Mouse (Mus musculus) v-Abl transformed pro-B cells (cell line): ENCODE results near the gene Tubb4a.
"Not testable (repeated sequence)": the region's sequence is repeated elsewhere in the genome, so short reads cannot be mapped to it uniquely, and the experiment has no call there.

Experiments used
- in situ Hi-C, 2 experiments: fragments of 400-800 bp; cut with MboI; formaldehyde crosslinking; loops; one replicate each; pipeline ENCODE4 v1.15.1; 2025; ENCODE audit not compliant: unreplicated experiment in 2 of 2

Tubb4a gene

DNA sequence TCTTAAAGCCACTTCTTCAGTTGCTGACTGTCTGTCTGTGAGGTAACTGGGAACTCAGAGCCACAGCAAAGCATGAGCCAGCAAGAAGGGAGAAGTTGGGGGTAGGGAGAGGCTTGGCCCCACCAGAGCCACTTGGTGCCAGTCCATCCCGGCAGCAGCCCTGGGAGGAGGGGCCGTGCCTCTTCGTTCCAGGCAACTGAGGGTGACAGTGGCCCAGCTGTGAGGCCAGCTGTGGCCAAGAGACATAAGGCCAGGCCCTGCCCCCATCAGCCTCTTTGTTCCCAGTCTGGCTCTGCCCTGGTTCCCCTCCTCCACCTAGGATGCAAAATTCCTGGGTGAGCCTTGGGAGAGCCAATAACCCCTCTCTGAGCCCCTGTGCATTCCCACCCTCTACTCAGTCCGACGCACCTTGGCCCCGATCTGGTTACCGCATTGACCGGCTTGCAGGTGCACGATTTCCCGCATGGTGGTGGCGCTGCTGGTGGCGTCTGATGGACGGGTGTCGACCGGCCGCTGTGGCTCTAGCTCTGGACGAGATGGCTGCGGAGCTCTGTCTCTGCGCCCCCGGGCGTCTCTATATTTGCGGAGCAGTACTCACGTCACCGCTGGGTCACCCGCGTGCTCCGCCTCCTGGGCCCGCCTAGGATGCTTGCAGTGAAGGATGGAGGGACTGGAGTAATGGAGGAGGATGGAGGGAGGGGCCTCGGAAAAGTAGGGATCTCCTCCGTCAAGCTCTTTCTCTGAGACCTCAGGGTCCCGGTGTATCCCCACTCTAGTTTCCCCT, at the start of gene Tubb4a:
Gene Tubb4a, minus strand, starts transcription at position 734 of the 784 bp plus-strand sequence.
- in situ Hi-C loops = no loop called here

DNA sequence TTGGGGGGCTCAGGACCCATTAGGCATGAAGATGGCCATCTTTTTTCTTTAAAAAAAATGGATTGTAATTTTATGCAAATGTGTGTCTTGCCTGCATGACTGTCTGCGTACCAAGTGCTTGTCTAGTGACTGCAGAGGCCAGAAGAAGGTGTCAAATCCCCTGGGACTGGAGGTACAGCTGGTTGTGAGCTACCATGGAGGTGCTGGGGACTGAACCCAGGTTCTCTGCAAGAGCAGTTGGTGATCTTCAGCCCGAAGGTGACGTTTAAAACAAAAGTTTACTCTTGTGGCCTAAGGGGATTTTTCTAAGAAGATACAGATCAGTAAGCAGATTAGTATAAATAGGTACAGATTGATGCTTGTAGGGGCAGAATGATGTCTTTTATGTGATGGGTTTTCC, 48.1 kb upstream of the Tubb4a start:
- in situ Hi-C loops = no loop called here

DNA sequence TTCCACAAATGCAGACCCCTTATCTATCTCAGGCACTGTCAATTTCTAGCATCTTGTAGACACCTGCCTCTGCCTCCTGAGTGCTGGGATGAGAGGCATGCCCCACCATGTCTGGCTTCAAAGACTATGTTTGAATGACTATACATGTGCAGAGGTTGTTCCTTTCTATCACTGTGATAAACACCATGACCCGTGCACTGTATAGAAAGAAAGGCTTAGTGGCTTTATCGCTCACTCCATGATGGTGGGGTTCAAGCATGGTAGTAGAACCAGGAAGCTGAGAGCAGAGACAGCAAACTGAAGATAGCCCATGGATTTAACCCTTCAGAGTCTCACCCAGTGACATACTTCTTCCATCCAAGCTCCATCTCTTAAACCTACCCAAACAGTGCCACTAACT, 47.1 kb upstream of the Tubb4a start:
- in situ Hi-C loops = no loop called here

DNA sequence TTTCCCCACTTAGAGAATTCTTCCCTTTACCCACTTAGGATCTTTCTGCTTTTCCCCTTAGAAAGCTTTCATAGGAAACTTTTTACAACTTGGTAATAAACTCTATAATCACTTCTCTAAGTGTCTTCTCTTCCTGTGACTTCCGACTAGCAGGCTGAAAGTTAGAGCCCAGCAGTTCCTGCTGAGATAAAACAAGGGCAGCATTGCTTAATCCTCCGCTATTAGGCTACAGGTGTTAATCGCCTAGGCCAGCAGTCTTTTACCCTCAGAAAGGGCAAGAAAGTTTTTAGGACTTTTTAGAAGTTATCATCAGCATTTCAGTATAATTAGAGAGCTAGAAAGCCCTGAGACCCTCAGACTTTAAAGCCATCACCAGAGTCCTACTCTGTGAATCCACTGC, 46.4 kb upstream of the Tubb4a start:
- in situ Hi-C loops = not testable (repeated sequence)

DNA sequence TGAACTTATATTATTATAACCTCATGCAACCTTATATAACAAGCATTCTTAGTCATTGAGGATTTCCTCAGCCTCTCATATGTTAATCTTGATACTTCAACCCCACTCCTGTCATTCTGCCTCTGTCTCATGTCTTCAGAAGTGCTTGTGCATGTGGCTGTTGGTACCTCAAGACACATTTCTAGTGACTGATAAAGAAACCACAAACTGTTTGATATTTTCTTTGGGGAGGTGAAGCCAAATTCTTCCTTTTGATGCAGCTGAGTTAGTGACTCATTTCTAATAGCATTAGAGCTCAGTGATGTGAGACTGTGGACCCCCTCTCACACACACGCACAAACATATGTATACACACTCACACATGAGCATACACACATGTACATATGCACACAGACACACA, 44.2 kb upstream of the Tubb4a start:
- in situ Hi-C loops = no loop called here

DNA sequence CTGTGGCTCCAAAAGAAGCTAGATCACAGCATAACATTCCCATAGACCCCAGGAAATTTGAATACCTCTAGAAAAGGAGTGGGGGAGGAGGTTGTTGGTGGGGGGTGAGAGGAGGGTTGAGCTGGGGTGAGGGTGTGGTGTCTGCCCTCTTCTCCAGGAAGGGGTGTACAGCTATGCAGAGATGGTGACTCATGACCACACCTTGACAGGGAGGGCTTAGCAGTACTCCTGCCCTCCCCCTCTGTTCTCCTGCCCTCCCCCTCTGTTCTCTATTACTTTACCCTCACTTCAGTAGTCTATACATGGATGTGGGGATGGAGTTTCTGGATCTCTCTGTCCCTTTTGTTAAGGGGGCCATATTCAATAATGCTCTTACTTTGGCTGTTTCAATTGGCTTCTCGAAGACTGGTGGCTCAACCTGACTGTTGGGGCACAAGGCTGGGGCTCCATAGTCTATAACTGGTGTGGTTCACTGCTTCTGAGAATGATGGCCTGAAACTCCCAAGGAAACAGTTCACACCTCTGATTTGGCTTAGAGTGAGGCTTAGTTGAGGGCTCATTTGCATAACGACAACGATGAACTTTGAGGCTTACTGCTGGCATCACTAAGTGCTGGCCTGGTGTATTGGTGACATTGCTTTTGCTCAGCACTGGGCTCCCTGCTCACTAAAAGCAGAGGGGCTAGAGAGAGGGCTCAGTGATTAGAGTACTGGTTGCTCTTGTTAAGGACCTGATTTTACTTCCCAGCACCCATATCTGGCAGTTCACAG, 38.5 kb upstream of the Tubb4a start:
- in situ Hi-C loops = no loop called here

DNA sequence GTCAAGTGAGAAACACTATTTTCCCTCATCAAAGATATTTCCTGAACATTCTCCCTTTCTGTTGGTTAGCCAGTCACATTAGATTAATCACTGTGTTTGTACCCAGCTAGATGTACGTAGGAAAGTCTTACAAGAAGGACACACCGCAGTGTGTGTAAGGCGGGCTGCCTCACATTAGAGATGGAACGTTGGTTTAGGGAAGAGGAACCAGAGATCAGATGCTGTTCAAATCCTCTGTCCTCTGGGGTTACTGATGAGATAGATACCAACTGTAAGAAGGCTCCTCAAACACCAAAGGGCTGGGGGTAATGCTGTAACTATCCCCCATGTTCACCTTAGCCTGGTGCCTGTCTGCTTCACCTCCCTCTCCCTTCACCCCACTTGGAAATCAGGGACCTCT, 37.2 kb upstream of the Tubb4a start:
- in situ Hi-C loops = no loop called here

DNA sequence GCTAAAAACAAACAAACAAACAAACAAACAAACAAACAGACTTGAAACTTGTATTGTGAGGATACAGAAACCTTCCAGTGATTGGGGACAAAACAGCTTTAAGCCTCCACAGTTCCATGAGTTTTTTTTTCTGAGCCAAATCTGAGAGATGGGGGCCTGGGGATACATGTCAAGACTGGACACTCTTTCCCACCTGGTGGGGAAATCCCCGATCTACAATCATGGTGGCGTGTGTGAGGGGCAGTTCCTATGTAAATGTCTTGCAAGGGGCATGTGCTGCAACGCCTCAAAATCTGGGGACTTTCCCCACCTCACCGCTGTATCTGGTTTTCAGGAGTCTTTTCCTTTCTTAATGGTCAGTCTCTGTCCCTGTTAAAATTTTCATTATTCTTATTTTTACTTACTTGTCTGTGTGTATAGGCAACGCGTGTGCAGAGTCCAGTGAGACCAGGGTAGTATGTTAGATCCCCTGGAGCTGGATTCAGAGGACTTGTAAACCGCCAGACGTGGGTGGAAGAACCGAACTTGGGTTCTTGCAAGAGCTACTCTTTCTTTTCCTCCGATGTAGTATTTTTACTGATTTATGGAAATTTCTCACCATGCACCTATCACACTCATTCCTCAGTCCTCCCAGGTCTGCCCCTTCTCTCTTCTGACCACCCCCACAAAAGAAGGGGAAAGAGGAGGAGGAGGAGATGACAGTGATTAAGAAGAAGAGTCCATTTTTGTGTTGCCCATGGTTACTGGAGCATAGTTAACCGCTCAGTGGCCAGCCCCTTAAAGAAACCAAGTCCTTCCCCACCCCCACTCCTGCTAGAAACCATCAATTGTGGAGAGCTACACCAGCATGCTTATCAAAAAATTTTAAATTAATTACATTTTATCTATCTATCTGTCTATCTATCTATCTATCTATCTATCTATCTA, 35.9 kb upstream of the Tubb4a start:
- in situ Hi-C loops = no loop called here

DNA sequence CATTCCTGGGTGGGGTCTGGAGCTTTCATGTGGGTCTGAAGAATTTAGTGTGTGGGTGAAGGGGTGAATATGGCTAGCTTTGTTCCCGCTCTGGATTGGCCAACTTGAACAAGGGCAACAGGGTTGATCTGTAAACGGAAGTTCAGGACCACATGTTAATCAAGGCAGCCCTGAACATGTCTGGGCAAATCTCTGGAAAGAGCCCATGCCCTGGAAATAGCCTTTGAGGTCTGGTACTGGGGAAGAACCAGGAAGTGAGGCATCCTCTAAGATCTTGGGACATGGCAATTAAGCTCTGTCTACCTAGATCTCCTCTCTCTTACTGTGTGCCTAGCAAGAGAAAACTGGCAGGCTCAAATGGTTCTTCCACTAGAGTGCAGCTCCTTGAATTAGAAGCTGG, 34.3 kb upstream of the Tubb4a start:
- in situ Hi-C loops = no loop called here

DNA sequence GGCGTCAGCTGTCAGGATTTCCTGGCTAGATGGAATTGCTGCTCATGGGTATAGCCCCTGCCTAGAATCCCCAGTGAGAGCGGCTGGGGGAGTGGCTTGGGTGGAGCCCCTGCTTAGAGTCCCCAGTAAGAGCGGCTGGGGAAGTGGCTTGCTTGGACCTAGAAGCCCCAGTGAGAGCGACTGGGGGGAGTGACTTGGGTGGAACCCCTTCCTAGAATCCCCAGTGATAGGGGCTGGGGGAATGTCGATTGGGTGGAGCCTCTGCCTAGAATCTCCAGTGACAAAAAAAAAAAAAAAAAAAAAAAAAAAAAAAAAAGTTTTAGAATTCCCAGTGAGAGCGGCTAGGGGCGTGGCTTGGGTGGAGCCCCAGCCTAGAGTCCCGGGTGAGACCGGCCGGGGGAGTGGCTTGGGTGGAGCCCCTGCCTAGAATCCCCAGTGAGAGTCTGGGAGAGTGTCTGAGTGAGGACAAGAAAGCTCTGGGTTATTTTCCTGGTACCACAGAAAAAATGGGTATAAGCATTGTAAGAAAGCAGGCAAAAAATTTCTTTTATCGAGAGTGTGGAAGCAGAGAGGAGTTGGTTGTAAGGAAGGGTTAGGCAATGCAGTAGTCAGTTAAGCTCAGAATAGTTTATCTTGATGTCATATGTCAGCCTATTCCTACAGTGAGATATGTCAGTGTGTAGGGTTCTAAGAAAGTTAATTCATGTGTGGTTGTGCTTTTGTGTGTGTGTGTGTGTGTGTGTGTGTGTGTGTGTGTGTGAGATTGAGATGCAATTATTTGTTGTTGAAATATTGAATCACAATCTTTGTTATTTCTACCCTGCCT, 31.2 kb upstream of the Tubb4a start:
- in situ Hi-C loops = no loop called here

DNA sequence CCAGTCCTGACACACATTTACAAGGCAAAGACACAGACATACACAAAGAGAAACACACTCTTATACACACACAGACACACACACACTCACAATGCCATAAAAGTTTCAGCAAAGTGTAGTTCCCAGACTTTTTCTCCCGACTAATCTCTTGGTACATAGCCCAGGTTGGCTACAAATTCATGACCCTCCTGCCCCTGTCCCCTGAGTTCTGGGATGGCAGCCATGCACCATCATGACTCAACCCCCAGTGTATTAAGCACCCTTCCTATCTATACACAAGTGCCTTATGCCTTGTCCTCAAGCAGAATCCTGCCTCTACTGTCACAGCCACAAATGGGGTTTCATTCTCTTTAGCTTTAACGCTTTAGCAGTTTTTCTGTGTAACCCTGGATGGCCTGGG, 29.2 kb upstream of the Tubb4a start:
- in situ Hi-C loops = no loop called here

DNA sequence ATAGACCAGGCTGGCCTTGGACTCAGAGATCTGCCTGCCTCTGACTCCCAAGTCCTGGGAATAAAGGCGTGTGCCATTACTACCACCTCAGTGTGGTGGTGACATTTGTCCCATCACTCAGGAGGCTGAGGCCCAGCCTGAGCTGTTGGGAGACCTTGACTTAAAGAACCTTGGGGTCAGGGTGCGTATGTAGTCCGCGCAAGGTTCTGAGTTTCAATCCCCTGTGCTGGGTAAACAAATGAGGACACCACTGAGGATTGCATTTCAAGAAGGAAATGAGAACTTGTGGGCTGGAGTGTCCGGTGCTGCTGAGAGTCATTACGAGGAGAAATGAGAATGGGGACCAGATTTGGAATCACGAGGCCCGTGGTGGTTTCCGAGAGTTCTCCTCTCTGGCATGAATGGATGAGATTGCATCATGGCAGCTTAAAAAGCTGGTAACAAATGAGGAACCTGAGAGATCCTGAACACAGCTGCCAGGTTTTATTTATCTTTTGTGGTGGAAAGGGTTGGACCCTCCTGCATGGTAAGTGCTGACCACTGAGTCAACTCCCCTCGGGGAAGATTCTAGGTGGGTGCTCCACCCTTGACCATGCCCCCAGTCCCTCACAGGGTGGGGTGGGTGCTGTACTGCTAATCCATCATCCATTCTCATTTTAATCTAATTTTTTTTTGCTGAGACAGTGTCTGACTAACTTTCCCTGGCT, 25.3 kb upstream of the Tubb4a start:
- in situ Hi-C loops = no loop called here

DNA sequence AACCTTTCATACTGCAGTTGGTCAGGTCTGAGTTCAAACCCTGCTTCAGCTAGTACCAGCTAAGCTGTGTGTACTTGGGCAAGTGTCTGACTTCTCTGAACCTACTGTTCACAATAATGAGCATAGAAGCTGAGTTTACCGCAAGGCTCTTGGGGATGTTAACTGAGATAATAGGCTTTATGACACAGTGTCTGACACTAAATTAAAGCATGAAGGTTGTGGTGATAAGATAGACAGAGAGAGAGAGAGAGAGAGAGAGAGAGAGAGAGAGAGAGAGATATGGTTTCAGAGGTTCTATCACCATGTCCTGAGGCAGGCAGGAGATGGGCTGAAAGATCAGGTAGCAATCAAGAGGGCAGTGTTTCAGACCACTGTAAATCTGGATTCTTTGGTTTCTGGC, 22.4 kb upstream of the Tubb4a start:
- in situ Hi-C loops = no loop called here

DNA sequence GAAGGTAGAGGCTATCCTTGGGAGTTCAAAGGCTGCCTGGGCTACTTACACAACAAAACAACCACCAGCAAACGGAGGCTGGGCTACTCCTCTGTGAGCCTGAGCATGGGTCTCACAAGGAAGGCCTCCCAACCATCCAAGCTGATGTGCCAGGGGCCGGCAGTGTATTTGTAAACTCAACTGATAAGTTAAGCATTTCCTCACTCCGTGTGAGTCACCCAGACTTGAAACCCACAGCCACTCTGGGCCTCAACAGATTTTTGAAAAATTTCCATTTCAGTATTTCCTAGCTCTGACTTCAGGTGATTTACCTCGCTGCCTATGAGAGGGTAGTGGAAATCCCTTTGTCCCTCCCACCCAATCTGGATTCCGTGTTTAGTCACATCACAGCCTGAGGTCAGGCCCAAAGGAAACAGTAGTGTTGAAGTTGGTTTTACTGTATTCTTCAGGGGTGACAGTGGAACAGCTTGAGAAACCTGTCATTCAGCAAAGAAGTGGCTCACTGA, 21.1 kb upstream of the Tubb4a start:
- in situ Hi-C loops = no loop called here

DNA sequence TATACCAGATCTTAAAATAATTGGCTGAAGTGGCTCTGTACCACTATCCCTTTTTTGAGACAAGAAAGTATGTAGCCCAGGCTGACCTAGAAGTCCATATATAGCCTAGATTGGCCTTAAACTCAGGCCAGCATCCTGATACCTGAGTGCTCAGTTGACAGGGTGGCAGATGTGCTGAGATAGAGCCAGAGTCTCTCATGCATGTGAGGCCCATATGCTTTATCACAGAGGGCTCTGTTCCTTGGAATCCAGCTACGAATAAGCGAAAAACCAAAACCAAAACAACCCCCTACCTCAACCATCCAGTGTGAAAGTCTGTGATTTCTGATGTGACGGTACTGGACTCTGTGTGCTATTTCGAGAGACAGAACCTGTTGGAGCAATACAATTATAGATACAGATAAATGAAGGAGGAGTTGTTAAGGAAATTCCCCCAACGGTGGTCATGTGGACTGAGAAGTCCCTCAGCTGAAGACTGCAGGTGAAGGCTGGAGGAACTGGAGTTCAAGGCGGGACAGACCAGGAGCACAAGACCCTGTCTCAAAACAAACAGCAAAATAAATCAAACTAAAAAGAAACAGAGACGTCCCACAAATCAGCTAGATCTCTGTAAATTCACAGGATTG, 20.6 kb upstream of the Tubb4a start:
- in situ Hi-C loops = no loop called here

DNA sequence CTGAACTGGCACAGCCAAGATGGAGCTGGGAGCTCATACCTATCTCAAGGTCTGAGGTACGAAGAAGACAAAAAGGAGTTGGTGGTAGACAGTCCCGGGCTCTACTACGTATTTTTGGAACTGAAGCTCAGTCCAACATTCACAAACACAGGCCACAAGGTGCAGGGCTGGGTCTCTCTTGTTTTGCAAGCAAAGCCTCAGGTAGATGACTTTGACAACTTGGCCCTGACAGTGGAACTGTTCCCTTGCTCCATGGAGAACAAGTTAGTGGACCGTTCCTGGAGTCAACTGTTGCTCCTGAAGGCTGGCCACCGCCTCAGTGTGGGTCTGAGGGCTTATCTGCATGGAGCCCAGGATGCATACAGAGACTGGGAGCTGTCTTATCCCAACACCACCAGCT, 19.5 kb upstream of the Tubb4a start:
- in situ Hi-C loops = no loop called here

DNA sequence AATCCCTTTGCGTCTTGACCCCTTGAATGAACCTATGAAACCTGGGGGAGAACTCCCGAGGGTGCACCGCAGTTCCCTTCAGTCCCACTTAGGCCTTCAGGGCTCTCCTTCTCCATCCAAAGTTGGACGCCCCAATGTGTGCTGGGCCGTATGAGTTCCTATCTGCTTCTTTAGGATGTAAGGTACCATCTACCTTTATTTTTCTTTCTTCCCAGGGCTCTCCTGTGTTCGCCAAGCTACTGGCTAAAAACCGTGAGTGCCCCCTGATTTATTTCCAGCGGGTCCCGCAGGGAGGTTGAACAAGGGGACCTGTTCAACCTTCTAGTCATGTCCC, 18.4 kb upstream of the Tubb4a start:
- in situ Hi-C loops = no loop called here

DNA sequence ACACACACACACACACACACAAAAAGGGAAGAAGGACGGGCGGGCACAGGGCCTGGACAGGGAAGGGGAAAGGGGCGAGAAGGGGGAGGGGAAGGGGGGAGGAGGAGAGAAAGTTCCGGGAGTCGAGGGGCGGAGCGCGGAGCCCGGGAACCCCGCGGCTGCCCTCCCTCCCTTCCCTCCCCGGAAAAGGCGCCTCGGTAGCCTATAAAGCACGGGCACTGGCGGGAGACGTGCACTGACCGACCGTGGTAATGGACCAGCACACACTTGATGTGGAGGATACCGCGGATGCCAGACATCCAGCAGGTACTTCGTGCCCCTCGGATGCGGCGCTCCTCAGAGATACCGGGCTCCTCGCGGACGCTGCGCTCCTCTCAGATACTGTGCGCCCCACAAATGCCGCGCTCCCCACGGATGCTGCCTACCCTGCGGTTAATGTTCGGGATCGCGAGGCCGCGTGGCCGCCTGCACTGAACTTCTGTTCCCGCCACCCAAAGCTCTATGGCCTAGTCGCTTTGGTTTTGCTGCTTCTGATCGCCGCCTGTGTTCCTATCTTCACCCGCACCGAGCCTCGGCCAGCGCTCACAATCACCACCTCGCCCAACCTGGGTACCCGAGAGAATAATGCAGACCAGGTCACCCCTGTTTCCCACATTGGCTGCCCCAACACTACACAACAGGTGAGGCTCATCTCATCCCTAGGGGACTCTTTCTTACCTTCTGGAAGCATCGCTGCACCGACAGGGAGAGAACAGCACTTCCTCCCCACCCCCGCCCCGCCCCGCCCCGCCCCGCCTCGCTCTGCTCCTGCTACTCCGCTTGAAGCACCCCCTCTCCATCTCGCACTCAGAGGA, 17.8 kb upstream of the Tubb4a start, which contains the start of gene Tnfsf9:
Gene Tnfsf9, plus strand, starts transcription at position 145 of the 854 bp plus-strand sequence.
- in situ Hi-C loops = no loop called here
